Mouse (Mus musculus): ENCODE data around the gene Golt1a.
"Not testable (repeated sequence)": the region's sequence is repeated elsewhere in the genome, so short reads cannot be mapped to it uniquely, and the experiment has no call there.

Golt1a gene

DNA sequence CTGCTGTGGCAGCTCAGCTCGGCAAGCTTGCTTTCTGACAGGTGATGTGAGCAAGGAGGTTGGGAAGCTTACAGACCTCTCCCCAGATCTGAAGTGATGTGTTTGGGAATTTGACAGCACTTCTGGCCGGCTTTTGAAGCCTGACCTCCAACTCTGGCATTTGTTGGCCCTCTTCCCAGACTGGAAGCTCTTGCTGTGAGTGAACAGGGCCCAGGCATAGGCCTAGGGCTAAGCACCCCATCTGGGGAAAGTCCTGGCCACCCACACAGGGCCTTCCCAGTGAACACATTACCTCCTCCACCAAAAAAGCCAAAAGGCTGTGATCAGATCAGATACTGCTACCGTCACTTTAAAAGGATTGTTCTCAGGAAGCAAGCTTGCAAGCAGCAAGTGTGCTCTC, 7.1 kb upstream of the Golt1a start:
- peak; percentile 52 to 54 for DNase-seq (ENCODE audit: low spot score in 2 of 2)

DNA sequence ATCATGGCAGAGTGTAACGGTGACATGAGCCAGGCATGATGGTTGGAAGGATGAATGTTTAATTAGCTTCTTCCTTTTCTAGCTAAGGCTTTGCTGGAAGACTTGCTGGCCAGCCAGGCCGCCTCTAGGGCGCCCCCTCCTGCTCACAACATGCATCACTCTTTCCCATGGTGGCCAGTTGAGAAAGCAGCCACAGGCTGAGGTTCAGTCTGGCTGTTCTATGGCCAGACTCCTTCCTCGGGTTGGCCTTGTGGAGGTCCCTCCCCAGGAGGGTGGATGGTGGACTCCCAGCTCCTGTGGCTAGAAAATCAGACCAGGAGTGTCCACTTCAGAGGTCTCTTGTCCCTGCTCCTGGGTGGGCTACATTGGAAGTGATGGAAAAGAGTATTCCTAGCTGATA, 2.8 kb upstream of the Golt1a start:
- peak in 1 of 2 experiments; percentile 79 for DNase-seq (ENCODE audit: low spot score in 2 of 2)

DNA sequence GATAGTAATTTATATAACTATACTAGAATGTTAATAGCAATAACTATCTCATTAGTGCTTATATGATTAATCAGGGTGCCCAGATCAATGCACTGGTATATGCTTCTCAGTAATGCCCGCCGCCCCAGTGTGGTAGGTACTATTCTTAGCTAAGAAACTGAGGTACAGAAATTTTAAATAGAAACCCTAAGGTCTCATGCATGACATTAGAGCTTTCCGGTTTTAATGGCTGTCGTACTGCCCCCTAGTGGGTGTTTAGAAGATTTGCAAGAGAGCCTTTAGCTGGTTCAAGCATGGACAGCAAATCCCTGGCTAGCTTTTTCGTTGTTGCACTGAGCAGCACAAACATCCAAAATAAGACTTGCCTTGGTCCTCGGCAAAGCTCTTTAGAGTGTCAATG, 2.3 kb upstream of the Golt1a start:
- peak in 1 of 2 experiments; percentile 51 for DNase-seq (ENCODE audit: low spot score in 2 of 2)

GRCm38 (mm10) chr1:133311240-133311639, 1.6 kb downstream of the Golt1a start:
- no peak for DNase-seq (ENCODE audit: low spot score in 2 of 2)

DNA sequence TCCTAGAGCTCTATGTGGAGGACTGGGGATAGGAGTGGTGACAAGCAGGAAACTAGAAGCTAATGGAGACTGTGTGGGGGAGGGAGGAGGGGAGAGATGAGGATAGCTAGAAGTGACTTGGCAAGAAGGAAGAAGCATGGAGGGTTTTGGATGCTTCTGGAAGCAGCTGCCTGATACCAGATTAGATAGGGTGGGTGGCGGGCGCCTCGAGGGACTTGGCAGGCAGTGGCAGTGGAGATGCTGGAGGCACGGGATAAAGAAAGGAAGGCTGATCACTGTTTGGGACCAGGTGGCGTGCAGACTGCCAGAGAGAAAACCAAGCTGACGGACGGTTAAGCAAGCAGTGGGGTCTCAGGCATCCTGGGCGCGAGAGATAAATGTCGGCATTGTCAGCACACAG, 2.3 kb downstream of the Golt1a start:
- peak; percentile 91 to 95 for DNase-seq (ENCODE audit: low spot score in 2 of 2)

DNA sequence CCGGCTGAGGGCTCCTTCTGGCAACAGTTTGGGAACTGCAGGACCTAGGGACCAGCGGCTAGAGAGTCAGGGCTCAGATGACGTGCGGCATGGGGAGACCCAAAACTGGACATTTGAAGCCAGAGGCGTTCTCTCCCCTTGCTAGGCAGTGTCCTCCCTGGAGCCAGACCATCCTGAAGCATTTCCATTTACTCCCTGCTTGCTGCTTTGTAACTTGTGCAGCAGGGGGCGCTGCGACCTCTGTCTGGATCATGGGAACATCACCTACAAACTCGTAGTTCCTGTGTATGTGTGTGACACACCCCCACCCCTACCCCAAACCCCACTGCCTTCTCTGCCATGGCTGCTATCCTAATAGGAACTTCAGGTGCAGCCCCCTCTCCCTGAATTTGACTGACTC, 4.8 kb downstream of the Golt1a start:
- peak in 1 of 2 experiments; percentile 76 for DNase-seq (ENCODE audit: low spot score in 2 of 2)

DNA sequence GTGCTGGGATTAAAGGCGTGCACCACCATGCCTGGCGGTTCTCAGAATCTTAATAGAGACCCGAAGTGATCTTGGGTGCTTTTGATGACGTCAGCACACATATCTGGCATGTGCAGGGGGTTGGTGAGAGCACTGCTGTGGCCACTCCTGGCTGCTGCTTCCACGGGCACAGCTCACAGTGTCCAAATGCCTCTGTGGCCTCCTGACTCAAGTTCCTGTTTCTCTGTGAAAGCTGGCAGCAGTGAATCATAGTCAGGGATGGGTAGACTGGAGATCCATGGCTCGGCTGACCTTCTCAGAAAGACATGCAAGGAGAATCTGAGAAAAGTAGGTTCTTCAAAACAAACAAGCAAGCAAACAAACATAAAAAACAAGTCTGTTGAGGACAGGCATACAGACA, 6.2 kb downstream of the Golt1a start:
- DNase-seq (ENCODE audit: low spot score in 2 of 2), result no peak

DNA sequence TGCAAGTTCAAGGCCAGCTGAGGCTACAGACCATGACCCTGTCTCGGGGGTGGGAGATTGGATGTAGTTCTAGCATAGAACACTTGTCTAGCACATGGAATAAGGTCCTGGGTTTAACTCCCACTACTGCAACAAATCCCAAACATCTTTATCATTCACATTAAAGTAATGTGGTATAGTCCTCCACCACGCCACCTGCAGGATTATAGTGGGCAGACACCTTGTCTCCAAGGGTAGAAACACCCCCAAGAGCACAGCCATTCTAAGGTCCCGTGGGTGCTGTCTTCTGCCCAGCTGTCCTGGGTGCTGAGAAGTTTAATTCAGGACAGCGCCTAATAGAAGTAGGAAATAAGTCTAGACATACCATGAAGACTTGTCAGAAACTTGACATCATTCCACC, 7.0 kb downstream of the Golt1a start:
- no peak for DNase-seq (ENCODE audit: low spot score in 2 of 2)

DNA sequence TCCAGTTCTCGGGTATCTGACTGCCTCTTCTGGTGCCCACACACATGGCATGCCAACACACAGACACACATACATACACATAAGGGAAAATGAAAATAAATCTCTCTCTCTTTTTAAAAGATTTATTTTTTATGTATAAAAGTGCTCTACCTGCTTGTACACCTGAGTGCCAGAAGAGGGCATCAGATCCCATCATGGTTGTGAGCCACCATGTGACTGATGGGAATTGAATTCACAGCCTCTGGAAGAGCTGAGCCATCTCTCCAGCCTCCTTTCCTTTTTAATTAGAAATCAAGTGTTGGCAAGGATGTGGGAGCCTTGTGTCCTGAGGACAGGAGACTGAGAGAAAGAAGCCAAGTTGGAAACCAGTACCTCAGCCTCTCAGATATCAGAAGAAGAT, 7.5 kb downstream of the Golt1a start:
- DNase-seq (ENCODE audit: low spot score in 2 of 2), result no peak

- DNase-seq (ENCODE audit: low spot score in 2 of 2), result peak in 1 of 2 experiments; percentile 65
These were observed 11.8 kb downstream of the Golt1a start, which contains the start of gene Kiss1 for GRCm38 (mm10) chr1:133321267-133321925. TSS of gene Kiss1 (plus strand) at chr1:133321875.

DNA sequence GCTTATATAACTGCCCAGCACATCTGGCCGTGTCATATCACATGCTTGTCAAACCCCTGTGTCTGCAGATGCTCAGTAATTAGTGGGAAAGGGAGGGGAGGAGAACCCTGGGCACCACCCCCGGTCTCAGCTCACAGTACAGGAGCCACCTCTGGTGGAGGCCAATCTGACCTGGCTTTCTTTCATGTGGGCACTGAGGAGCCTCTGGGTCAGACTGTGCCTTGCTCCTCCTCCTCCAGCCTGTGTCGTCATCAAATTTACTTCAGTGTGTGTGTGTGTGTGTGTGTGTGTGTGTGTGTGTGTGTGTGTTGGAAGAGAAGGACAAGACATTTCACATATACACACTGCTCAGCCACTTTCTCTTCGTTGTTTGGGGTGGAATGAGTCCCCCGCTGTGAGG, 13.7 kb downstream of the Golt1a start:
- no peak for DNase-seq (ENCODE audit: low spot score in 2 of 2)

DNA sequence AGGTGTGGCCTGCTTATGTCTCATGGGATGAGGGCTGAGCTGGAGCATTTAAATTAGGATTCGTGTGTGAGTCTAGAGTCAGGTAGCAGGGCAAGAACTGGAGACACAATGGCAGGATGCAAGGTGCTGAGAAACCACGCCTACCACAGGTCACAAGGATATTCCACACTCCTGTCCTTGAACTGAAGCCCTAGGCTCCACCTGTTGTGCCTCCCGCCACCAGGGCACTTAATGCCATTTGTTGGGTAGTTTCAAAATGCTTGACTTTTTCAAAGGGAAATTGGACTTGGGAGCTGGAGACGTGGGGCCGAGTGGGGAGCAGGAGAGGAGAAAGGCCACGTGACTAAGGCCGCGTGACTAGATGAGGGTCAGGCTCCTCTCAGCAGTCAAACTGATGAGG, 16.4 kb downstream of the Golt1a start:
- no peak for DNase-seq (ENCODE audit: low spot score in 2 of 2)

- DNase-seq (ENCODE audit: low spot score in 2 of 2), result no peak
These were observed 17.5 kb downstream of the Golt1a start for GRCm38 (mm10) chr1:133327094-133327493.

DNA sequence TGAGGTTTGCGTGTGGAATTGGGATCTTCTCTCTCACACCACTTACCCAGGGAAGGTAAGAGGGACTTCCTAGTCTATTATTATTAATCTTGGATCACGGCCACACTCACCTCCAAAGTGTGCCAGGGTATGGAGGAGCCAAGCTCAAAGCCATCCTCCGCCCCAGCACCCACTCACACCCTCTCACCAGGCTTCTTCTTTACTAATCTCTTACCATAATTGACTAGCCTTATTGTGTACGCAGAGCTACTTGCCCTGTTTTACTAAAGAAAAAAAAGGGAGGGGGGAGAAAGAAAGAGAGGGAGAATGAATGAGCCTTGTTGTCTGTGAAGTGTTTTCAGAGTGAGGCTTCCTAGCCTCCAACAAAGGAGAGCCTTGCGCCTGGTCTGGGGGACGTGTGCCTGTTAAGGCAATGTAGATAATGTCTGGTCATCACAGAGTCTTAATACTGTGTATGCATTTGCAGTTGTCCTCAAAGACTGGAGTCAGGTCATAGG, 18.7 kb downstream of the Golt1a start:
- DNase-seq (ENCODE audit: low spot score in 2 of 2), result no peak

DNA sequence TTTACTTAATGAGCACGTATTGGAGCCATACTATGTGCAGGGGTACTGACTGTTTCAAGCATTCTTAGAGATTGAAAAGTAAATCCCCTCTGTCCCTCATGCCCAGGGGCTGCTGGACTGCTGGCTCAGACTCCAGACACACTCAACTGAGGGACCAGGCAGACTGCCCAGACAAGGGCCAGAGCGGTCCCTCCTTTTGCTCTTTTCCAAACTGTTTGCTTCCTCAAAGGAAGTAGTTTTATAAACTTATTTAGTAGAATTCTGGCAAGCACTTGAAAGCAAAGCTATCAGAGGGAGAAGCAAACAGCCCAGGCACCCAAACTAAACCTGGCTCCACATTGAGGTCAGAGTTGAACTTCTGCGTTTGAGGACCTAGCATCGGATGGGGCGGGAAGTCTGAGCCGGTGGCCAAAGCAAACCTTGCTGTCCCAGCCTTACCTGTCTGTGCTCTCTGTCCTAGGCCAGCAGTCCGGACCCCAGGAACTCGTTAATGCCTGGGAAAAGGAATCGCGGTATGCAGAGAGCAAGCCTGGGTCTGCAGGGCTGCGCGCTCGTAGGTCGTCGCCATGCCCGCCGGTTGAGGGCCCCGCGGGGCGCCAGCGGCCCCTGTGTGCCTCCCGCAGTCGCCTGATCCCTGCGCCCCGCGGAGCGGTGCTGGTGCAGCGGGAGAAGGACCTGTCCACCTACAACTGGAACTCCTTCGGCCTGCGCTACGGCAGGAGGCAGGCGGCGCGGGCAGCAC, 19.5 kb downstream of the Golt1a start:
- DNase-seq (ENCODE audit: low spot score in 2 of 2), result no peak

DNA sequence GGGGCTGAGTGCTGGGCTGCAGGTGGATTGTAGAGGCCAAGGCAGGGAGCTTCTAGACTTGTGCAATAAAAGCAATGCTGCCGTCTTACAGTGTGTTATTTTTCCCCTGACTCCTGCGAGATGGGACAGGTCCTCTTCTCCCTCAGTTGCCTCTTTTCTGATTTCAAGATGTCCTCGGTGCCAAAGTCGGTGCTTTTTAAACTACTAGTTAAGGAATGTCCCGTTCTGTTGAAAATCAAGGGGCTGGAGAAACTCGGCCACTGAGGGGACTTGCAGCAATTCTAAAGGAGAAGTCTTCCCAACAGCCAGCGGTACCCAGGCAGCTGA, 20.0 kb downstream of the Golt1a start:
- DNase-seq (ENCODE audit: low spot score in 2 of 2), result no peak

- peak in 1 of 2 experiments; percentile 63 for DNase-seq (ENCODE audit: low spot score in 2 of 2)
These were observed 21.5 kb downstream of the Golt1a start for GRCm38 (mm10) chr1:133331142-133331541.

GRCm38 (mm10) chr1:133332656-133333430, 23.2 kb downstream of the Golt1a start:
- DNase-seq (ENCODE audit: low spot score in 2 of 2), result no peak

- peak; percentile 56 to 75 for DNase-seq (ENCODE audit: low spot score in 2 of 2)
These were observed 24.3 kb downstream of the Golt1a start for GRCm38 (mm10) chr1:133333937-133334336.

DNA sequence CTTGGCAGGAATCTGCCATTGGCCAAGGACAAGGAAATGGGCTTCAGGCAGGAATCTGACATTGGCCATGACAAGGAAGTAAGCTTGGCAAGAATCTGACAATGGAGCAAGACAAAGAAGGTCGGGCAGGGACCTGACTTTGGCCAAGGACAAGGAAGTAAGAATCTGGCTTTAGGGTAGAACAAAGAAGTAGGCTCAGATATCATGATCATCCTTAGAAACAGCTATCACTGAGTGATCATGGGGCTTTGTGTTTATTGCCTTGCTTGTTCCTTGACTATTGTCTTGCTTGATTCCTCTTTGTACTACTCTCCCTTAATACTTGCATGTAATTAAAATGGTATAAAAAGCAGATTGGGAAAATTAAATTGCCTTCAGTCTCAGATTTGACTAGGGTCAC, 30.8 kb downstream of the Golt1a start:
- not testable (repeated sequence) for DNase-seq (ENCODE audit: low spot score in 2 of 2)

DNA sequence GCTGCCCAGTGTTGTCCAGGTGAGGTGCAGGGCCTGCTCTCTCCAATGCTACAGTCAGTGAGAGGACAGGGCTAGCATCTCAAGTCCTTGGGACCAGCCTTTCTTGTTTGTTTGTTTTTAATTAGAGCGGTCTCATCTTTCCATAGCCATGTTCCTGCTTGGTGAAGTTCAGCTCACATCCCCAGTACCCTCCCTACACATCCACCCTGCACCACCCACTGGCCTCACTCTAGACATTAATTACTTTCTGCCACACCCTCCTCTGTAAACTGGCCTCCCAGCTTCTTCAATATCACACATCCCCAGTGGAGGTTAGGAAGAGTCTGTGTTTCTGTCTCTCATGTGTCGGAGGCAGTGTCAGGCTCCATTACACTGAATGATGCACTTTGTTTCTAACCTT, 34.8 kb downstream of the Golt1a start:
- DNase-seq (ENCODE audit: low spot score in 2 of 2), result no peak

- DNase-seq (ENCODE audit: low spot score in 2 of 2), result peak; percentile 65 to 66
These were observed 36.9 kb downstream of the Golt1a start for GRCm38 (mm10) chr1:133346531-133346930.

DNA sequence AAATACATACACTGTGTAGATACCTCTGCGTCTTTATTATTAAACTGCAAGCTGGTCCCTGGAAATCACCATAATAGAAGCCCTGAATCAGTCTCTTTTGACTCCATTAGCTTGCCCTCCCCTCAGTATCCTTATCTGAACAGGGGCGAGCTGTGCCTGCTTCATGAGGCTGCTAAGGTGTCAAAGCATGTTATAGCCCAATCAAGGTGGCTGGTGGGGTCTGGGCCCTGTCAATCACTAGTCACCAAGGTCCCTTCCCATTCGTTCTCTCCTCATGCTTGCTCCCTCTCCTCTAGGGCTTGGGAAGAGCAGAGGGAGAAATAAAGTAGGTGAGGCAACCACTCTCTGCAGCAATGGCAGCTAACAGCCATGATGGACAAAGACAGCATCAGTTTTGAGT, 37.6 kb downstream of the Golt1a start:
- no peak for DNase-seq (ENCODE audit: low spot score in 2 of 2)
